Mouse (Mus musculus) naive thymus-derived CD4-positive, alpha-beta T cell, adult 5 months (primary cell): ENCODE data around the gene Tinag. TPM values are rescaled to one million over a fixed set of nuclear protein-coding genes. Genes with fewer than 3 reads are reported as not detected.

Experiments
- polyA plus RNA-seq: library from polyadenylated mRNA; unstranded; fragments of 100-300 nt; shearing (Covaris generic); gene quantifications from one replicate; pipeline ENCODE4 v1.2.1, GENCODE M21; 2017

Tinag gene
- not detected for polyA plus RNA-seq

DNA sequence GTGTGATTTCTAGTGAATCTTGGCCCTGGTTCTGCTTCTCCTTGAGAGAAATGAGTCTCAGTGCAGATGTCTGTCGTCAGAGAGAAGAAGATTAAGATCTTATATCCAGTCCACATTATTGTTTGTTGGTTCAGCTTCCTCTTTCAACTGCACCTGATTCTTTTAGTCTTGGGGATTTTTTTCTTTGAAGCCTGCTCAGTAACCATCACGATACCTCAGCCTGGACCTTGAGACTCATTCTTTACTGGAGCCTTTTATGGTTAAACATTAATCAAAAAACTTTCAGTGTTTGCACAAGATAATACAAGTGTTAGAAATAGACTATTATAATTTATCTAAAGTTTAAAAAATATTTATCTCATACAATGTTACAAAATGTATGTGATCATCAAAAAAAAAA lies at the start of gene Tinag:
TSS of gene Tinag (minus strand) at position 210 of the 400 bp plus-strand sequence.

